Mouse (Mus musculus): Measurements from ENCODE around the gene Serpine1. TPM values are rescaled to one million over a fixed set of nuclear protein-coding genes. Genes with fewer than 3 reads are reported as not detected.
"Not testable (repeated sequence)": the region's sequence is repeated elsewhere in the genome, so short reads cannot be mapped to it uniquely, and the experiment has no call there.

Gene Serpine1
- 1.9 and 2.5 TPM in 2 replicates for polyA plus RNA-seq (2012; rRNA removed)

DNA sequence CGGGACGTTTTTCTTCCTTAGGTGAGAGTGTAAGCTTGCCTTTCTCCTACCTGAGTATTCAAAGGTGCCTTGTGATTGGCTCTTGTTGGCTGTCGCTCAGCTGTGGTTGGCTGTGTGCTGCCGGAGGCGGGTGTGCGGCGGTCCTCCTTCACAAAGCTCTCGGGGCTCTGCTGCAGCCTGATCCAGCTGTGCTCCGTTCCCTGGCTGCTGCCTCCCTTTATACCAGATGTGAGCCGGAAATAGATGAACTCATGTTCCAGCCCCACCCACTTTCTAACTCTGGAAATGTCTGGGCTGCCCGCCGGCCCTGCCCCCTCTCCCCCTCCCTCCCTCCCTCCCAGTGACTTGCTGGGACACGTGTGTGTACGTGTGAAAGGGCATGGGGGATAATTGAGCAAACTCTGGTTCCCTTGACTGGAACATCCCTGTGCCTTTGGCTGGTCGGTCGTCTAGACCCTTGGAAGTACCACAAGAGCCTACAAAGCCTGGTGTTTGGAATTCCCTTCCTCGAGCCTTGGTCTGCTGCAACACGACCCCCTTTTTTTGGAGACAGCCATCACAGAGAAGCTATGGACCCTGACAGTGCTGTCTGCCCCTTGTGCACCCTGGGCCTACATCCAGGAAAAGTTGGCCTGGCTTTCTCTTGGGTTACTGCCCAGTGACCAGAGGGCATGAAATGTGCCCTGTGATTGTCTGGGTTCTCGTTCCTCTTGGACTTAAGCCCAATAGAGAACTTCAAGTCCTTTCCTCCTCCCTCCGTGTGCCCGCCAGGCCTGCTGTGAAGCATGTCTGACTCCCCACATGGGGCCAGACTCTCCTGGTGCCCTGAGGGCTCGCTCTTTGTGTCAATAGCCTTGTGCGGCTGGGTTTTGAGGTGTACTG is at the start of gene Serpine1:
TSS of gene Serpine1 (minus strand) at position 190 of the 882 bp plus-strand sequence.
- DNase-seq (ENCODE audit: extremely low spot score in 1 of 2, low spot score in 1 of 2), result peak in 1 of 2 experiments; percentile 61

DNA sequence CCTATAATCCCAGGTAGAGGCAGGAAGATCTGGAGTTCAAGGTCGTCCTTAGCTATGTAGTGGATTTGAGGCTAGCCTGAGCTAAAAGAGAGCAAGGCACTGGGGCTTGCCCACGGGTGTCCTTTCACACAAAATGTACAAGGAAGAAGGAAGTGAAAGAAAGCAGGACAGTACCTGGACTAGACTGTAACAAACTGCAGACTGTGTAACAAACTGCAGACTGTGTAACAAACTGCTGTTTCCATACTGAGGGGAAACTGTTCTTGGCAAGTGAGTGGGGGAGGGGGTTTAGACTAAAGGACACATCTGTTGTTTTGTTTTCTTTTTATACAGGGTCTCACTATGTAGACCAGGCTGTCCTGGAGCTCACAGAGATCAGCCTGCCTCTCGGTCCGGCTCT is 49.2 kb upstream of the Serpine1 start:
- DNase-seq (ENCODE audit: extremely low spot score in 1 of 2, low spot score in 1 of 2), result no peak

DNA sequence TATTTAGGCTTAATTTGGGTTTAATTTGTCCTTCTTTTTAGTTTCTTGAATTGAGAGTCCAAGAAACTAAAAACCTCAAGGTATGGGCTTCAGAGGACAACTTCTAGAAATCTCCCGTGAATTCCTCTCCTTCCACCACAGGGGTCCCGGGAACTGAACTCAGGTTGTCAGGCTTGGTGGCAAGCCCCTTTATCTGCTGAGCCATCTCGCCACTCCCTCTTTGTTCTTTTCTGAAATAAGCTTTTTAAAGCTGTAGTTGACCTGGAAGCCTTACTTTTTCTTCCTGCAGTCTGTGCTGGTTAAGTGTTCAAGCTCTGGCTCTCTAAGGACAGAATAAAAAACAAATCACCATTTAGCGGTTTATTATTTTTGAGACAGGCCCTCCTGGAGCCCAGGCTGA is 46.8 kb upstream of the Serpine1 start:
- DNase-seq (ENCODE audit: extremely low spot score in 1 of 2, low spot score in 1 of 2), result no peak

DNA sequence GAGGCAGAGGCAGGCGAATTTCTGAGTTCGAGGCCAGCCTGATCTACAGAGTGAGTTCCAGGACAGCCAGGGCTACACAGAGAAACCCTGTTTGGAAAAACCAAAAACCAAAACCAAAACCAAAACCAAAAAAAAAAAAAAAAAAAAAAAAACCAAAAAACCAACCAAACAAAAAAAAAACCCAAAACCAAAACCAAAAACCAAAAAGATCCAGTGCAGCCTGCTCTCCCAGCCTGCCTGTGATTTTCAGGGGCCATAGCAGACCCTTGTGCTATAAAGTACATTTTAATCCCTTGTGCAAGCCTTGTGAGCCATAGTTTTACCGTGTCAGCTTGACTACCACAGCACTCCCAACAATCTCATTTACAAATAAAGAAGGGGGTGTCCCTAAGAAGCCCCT is 45.9 kb upstream of the Serpine1 start:
- DNase-seq (ENCODE audit: extremely low spot score in 1 of 2, low spot score in 1 of 2), result not testable (repeated sequence)

DNA sequence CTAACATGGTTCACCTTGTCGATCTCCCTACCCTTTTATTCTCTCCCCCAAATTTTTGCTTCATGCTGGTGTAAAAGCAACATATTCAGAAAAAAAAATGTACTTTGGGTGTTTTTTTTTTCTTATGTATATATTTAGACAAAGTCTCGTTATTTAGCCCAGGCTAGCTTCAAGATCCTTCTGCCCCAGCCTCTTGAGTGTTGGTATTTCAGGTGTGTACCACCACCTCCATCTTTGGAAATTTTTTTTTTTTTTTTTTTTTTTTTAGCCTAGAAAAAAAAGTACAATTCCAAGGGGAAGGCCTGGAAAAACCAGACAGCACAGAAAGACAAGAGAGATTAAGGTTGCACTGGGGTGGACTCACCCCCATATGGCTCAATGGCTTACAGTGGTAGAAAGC is 44.9 kb upstream of the Serpine1 start:
- DNase-seq (ENCODE audit: extremely low spot score in 1 of 2, low spot score in 1 of 2), result no peak

DNA sequence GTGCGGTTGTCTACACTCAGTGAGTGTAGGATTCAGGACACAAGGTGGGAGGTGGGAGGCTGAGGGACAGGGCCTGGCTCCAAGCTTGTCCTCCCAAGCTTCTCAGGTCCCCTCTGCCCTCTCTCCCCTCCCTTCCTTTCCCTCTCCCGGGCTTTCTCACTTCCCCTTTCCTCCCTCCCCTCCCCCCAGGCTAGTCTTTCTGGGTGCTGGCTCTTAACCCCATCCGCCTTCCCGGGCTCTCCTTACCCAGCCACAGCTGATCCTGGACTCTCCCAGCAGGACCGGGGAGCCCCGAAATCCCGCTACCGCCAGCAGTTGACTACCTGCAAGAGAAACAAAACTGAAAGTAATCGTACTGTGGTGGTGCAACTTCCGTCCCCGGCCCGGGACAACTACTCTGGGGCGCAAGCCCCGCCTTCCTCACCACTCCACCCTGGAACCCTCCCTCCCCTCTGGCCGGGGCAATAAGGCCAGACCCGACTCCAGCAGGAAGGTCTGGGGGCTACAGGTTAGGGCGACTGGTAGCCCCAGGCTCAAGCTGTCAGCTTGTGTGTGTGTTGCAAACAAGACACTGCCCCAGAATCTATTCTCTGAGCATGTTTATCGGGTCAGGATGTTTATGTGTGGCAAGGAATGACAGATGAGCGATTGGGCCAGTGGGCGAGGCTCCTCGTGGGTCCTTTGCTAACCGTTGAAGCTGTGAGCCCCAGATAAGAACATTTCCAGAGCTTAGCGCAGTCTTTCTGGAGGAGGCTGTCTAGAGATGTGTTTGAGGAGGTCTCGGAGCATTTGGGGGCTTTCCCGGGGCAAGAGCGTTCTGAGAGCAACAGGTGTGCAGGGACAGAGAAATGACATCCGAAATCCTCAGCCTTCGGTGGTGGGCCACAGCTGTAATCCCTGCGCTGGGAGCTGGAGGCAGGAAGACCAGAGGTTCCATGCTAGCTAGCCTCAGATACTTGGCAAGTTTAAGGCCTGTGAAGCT is 44.1 kb upstream of the Serpine1 start, which contains the start of gene Trim56:
TSS of gene Trim56 (minus strand) at position 344 of the 982 bp plus-strand sequence.
- DNase-seq (ENCODE audit: extremely low spot score in 1 of 2, low spot score in 1 of 2), result no peak

DNA sequence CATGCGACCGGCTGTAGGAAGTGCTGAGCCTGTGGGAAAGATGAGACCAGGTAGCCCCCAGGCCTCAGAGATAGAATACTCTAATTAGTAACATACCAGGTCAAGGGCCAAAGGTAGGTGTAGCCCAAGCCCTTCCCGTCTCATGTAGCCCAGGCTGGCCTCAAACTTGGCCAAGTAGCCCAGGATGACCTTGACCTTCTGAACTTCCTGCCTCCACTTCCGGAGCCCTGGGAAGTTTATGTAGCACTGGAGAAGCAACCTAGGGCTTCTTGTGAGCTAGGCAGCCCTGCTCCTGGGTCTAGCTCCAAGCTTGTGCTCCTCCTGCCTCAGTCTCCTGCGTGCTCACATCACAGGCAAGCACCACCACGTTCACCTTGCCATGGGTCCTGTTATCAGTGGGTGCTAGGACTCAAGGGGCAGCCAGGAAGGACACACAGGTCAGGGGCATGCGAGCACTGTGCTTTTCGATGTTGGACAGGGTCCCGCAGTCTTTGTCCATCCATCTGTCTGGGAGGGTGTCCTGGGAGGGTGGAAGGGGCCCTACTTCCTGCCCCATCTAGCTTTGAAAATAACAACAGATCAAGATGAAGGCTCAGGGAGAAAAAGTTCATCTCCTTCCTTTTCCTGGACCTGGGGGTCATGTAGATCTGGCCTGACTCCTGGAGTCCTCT is 43.0 kb upstream of the Serpine1 start:
- no peak for DNase-seq (ENCODE audit: extremely low spot score in 1 of 2, low spot score in 1 of 2)

- no peak for DNase-seq (ENCODE audit: extremely low spot score in 1 of 2, low spot score in 1 of 2)
Measured at GRCm38 (mm10) chr5:137111542-137112408, 39.7 kb upstream of the Serpine1 start.

DNA sequence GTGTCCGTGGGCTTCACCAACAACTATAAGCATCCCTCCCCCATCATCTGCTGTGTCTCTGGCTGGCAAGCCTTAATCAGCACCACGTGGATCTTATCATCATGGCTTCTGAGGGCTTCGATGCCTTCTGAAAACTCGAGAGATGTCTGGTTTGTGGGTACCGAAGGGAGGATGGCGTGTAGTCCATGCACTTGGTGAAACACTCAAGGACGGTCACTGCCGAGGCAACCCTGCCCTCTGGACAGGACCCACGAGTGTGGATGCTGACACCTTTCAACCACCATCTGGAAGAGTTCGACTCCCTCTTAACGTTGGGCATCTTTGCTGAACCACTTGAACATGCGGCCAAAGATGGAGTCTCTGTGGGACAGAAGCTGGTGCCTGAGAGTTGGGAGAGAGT is 38.8 kb upstream of the Serpine1 start:
- no peak for DNase-seq (ENCODE audit: extremely low spot score in 1 of 2, low spot score in 1 of 2)

DNA sequence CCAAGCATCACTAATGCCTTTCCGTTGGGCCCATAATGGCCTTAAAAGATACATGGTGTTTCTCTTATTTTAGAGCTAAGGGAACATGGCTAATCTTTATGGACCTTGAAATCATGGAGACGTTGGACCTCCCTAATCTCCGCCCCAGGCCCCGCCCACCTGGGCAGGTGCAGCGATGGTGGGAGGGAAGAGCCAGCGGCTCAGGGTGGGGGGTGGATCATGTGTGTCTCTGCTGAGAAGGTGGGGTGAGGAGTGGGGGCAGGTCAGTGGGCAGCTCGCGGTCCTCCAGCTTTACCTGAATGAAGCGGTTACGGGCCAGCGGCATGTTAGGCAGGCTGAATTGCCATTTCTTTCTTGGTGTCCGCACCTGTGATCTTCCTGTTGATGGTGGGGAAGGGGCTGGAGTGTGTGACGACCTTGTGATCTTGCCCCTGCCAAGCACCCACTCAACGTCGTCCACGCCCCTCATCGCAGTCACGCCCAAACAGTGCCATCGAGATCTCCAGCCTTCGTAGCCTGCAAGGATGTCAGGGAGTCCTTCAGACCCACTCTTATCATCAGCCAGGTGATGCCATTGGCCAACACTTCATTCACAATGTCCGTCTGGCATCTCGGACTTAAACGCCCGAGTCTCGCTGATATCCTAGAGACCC is 38.0 kb upstream of the Serpine1 start:
- no peak for DNase-seq (ENCODE audit: extremely low spot score in 1 of 2, low spot score in 1 of 2)

GRCm38 (mm10) chr5:137108111-137108510 is 36.0 kb upstream of the Serpine1 start:
- DNase-seq (ENCODE audit: extremely low spot score in 1 of 2, low spot score in 1 of 2), result no peak

DNA sequence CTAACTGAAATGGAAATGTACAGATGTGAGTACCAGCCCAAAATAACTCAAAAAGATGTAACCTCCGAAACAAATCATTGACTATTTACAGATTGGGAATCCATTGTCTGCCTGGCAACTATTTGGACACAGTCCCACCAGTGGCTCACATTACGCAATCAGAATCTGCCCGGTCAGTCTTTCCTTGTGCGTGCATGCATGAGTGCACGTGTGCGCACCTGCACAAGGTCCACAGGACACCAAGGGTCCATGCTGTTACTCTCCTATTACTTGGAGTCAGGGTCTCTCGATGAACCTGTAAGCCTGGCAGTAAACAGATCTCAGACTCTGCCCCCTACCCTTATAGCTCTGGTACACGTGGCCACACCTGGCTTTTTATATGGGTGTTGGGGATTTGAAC is 35.6 kb upstream of the Serpine1 start:
- no peak for DNase-seq (ENCODE audit: extremely low spot score in 1 of 2, low spot score in 1 of 2)

DNA sequence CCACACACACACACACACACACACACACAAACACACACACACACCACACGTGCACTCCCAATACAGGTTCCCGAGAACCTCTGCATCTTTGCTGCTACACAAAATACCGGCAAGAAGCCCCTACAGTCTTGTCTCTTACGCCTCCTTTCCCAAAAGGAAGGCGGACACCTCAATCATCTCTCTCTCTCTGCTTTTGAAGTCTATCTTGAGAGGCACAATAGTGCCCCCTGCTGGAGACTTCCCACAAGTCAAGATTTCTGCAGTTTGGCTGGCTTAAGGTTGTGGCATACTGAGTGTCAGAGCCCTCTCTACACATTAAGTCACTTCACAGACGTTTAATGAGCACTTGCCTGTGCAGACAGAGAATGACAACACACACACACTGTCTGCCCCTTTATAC is 35.0 kb upstream of the Serpine1 start:
- DNase-seq (ENCODE audit: extremely low spot score in 1 of 2, low spot score in 1 of 2), result peak; percentile 36 to 96

GRCm38 (mm10) chr5:137106434-137106833 is 34.4 kb upstream of the Serpine1 start:
- DNase-seq (ENCODE audit: extremely low spot score in 1 of 2, low spot score in 1 of 2), result no peak

- no peak for DNase-seq (ENCODE audit: extremely low spot score in 1 of 2, low spot score in 1 of 2)
Measured at GRCm38 (mm10) chr5:137103969-137104368, 31.9 kb upstream of the Serpine1 start.

GRCm38 (mm10) chr5:137102575-137103522 is 30.8 kb upstream of the Serpine1 start:
- DNase-seq (ENCODE audit: extremely low spot score in 1 of 2, low spot score in 1 of 2), result peak; percentile 62 to 85

GRCm38 (mm10) chr5:137102078-137102477 is 30.0 kb upstream of the Serpine1 start:
- no peak for DNase-seq (ENCODE audit: extremely low spot score in 1 of 2, low spot score in 1 of 2)

- DNase-seq (ENCODE audit: extremely low spot score in 1 of 2, low spot score in 1 of 2), result no peak
Measured at GRCm38 (mm10) chr5:137100660-137101059, 28.6 kb upstream of the Serpine1 start.

All from frontal cortex, adult 2 months (tissue).